Mouse (Mus musculus): Measurements from ENCODE around the gene Gatd1. TPM values are rescaled to one million over a fixed set of nuclear protein-coding genes. Genes with fewer than 3 reads are reported as not detected.
"Not testable (repeated sequence)": the region's sequence is repeated elsewhere in the genome, so short reads cannot be mapped to it uniquely, and the experiment has no call there.

Gene Gatd1
- polyA plus RNA-seq, 1 experiment from 2014 or later, result 41.7 TPM

- Histone ChIP-seq H3K9ac (ENCODE audit: low read length) (no peak overlapping the region), H3K36me3 (ENCODE audit: control insufficient read depth, insufficient read depth, low read length) (peaks cover 19% of the 10 kb centered on the region), H3K4me3 (ENCODE audit: low read depth, low read length) (no peak overlapping the region), H3K9me3 (replicated peaks; ENCODE audit: control insufficient read depth, low read length) (no peaks in the 10 kb centered on the region), H3K4me2 (ENCODE audit: low read length) (no peak overlapping the region), H3K4me1 (ENCODE audit: control insufficient read depth, insufficient read depth, low read length) (peaks cover 7% of the 10 kb centered on the region; the same call in 1 of the 2 replicates), H3K27ac (ENCODE audit: low read depth, low read length) (no peak overlapping the region), H3K27me3 (replicated peaks; ENCODE audit: control insufficient read depth, insufficient read depth, low read length) (no peaks in the 10 kb centered on the region)
- DNase-seq (ENCODE audit: low spot score) (no peak), ATAC-seq (no peak)
- WGBS, result 92% methylated on average over 8 of the region's 8 CpGs
Measured at GRCm38 (mm10) chr7:141410631-141411030, 3.3 kb downstream of the Gatd1 start.

- peak overlapping the region; percentile 25; the same call in 1 of the 2 replicates for H3K9ac ChIP-seq (ENCODE audit: low read length)
- H3K27ac ChIP-seq (ENCODE audit: low read depth, low read length), result no peak overlapping the region
- no peak overlapping the region for H3K4me3 ChIP-seq (ENCODE audit: low read depth, low read length)
- ATAC-seq (peak; percentile 75), DNase-seq (ENCODE audit: low spot score) (peak; percentile 90)
- no peaks in the 10 kb centered on the region for H3K27me3 ChIP-seq (replicated peaks; ENCODE audit: control insufficient read depth, insufficient read depth, low read length)
- no peak overlapping the region for H3K4me2 ChIP-seq (ENCODE audit: low read length)
- no peaks in the 10 kb centered on the region for H3K9me3 ChIP-seq (replicated peaks; ENCODE audit: control insufficient read depth, low read length)
- H3K36me3 ChIP-seq (ENCODE audit: control insufficient read depth, insufficient read depth, low read length), result peaks cover 19% of the 10 kb centered on the region
- 6% methylated on average over 11 of the region's 11 CpGs for WGBS
- peaks cover 4% of the 10 kb centered on the region; the same call in 1 of the 2 replicates for H3K4me1 ChIP-seq (ENCODE audit: control insufficient read depth, insufficient read depth, low read length)
Measured at GRCm38 (mm10) chr7:141408833-141409232, 5.1 kb downstream of the Gatd1 start.

- WGBS, result 98% methylated on average over 7 of the region's 7 CpGs
Measured at GRCm38 (mm10) chr7:141407670-141408069, 6.3 kb downstream of the Gatd1 start.

GRCm38 (mm10) chr7:141405466-141405865, 8.5 kb downstream of the Gatd1 start:
- Histone ChIP-seq H3K4me3 (ENCODE audit: low read depth, low read length) (no peak overlapping the region), H3K4me2 (ENCODE audit: low read length) (no peak overlapping the region), H3K27ac (ENCODE audit: low read depth, low read length) (no peak overlapping the region), H3K36me3 (ENCODE audit: control insufficient read depth, insufficient read depth, low read length) (peaks cover 48% of the 10 kb centered on the region), H3K27me3 (replicated peaks; ENCODE audit: control insufficient read depth, insufficient read depth, low read length) (no peaks in the 10 kb centered on the region), H3K4me1 (ENCODE audit: control insufficient read depth, insufficient read depth, low read length) (no peaks in the 10 kb centered on the region), H3K9ac (ENCODE audit: low read length) (no peak overlapping the region), H3K9me3 (replicated peaks; ENCODE audit: control insufficient read depth, low read length) (no peaks in the 10 kb centered on the region)
- no peak for ATAC-seq
- WGBS, result 83% methylated on average over 4 of the region's 4 CpGs
- DNase-seq (ENCODE audit: low spot score), result no peak

More at GRCm38 (mm10) chr7:141407670-141408069, 6.3 kb downstream of the Gatd1 start:
- H3K27ac ChIP-seq (ENCODE audit: low read depth, low read length); H3K9ac ChIP-seq (ENCODE audit: low read length); H3K4me3 ChIP-seq (ENCODE audit: low read depth, low read length); H3K27me3 ChIP-seq (replicated peaks; ENCODE audit: control insufficient read depth, insufficient read depth, low read length); H3K4me2 ChIP-seq (ENCODE audit: low read length); DNase-seq (ENCODE audit: low spot score); H3K4me1 ChIP-seq (ENCODE audit: control insufficient read depth, insufficient read depth, low read length); H3K9me3 ChIP-seq (replicated peaks; ENCODE audit: control insufficient read depth, low read length); ATAC-seq: not testable (repeated sequence)
- H3K36me3 ChIP-seq (ENCODE audit: control insufficient read depth, insufficient read depth, low read length), result peaks cover 26% of the 10 kb centered on the region

- Histone ChIP-seq H3K27ac (ENCODE audit: low read depth, low read length) (no peak overlapping the region), H3K9me3 (replicated peaks; ENCODE audit: control insufficient read depth, low read length) (no peaks in the 10 kb centered on the region), H3K9ac (ENCODE audit: low read length) (no peak overlapping the region), H3K36me3 (ENCODE audit: control insufficient read depth, insufficient read depth, low read length) (peaks cover 53% of the 10 kb centered on the region), H3K27me3 (replicated peaks; ENCODE audit: control insufficient read depth, insufficient read depth, low read length) (no peaks in the 10 kb centered on the region), H3K4me2 (ENCODE audit: low read length) (no peak overlapping the region), H3K4me3 (ENCODE audit: low read depth, low read length) (no peak overlapping the region), H3K4me1 (ENCODE audit: control insufficient read depth, insufficient read depth, low read length) (no peaks in the 10 kb centered on the region)
- ATAC-seq (no peak), DNase-seq (ENCODE audit: low spot score) (peak; percentile 48)
- WGBS, result 44% methylated on average over 5 of the region's 5 CpGs
Measured at GRCm38 (mm10) chr7:141403305-141403704, 10.6 kb downstream of the Gatd1 start.

- no peak for ATAC-seq
- H3K27ac ChIP-seq (ENCODE audit: low read depth, low read length), result no peak overlapping the region
Measured at GRCm38 (mm10) chr7:141395348-141395747, 18.6 kb downstream of the Gatd1 start.

GRCm38 (mm10) chr7:141394771-141395170, 19.2 kb downstream of the Gatd1 start:
- ATAC-seq (no peak), DNase-seq (ENCODE audit: low spot score) (peak; percentile 66)
- Histone ChIP-seq H3K9ac (ENCODE audit: low read length) (no peak overlapping the region), H3K27ac (ENCODE audit: low read depth, low read length) (no peak overlapping the region), H3K4me1 (ENCODE audit: control insufficient read depth, insufficient read depth, low read length) (peaks cover 9% of the 10 kb centered on the region), H3K4me3 (ENCODE audit: low read depth, low read length) (no peak overlapping the region), H3K27me3 (replicated peaks; ENCODE audit: control insufficient read depth, insufficient read depth, low read length) (no peaks in the 10 kb centered on the region), H3K4me2 (ENCODE audit: low read length) (no peak overlapping the region), H3K9me3 (replicated peaks; ENCODE audit: control insufficient read depth, low read length) (no peaks in the 10 kb centered on the region), H3K36me3 (ENCODE audit: control insufficient read depth, insufficient read depth, low read length) (peaks cover 37% of the 10 kb centered on the region)
- 16% methylated on average over 6 of the region's 6 CpGs for WGBS

More at GRCm38 (mm10) chr7:141395348-141395747, 18.6 kb downstream of the Gatd1 start:
- Histone ChIP-seq H3K27me3 (replicated peaks; ENCODE audit: control insufficient read depth, insufficient read depth, low read length) (no peaks in the 10 kb centered on the region), H3K9ac (ENCODE audit: low read length) (no peak overlapping the region), H3K9me3 (replicated peaks; ENCODE audit: control insufficient read depth, low read length) (no peaks in the 10 kb centered on the region), H3K4me1 (ENCODE audit: control insufficient read depth, insufficient read depth, low read length) (peaks cover 9% of the 10 kb centered on the region), H3K4me3 (ENCODE audit: low read depth, low read length) (no peak overlapping the region), H3K4me2 (ENCODE audit: low read length) (no peak overlapping the region), H3K36me3 (ENCODE audit: control insufficient read depth, insufficient read depth, low read length) (peaks cover 42% of the 10 kb centered on the region)
- no peak for DNase-seq (ENCODE audit: low spot score)
- 88% methylated on average over 1 of the region's 1 CpGs for WGBS

GRCm38 (mm10) chr7:141394158-141394557, 19.8 kb downstream of the Gatd1 start:
- Histone ChIP-seq H3K9ac (ENCODE audit: low read length) (no peak overlapping the region), H3K27me3 (replicated peaks; ENCODE audit: control insufficient read depth, insufficient read depth, low read length) (no peaks in the 10 kb centered on the region), H3K27ac (ENCODE audit: low read depth, low read length) (no peak overlapping the region), H3K9me3 (replicated peaks; ENCODE audit: control insufficient read depth, low read length) (no peaks in the 10 kb centered on the region), H3K36me3 (ENCODE audit: control insufficient read depth, insufficient read depth, low read length) (peaks cover 30% of the 10 kb centered on the region), H3K4me1 (ENCODE audit: control insufficient read depth, insufficient read depth, low read length) (peaks cover 9% of the 10 kb centered on the region), H3K4me3 (ENCODE audit: low read depth, low read length) (no peak overlapping the region), H3K4me2 (ENCODE audit: low read length) (no peak overlapping the region)
- DNase-seq (ENCODE audit: low spot score) (no peak), ATAC-seq (no peak)
- 89% methylated on average over 7 of the region's 7 CpGs for WGBS

GRCm38 (mm10) chr7:141392552-141393222, 21.2 kb downstream of the Gatd1 start:
- peaks cover 9% of the 10 kb centered on the region for H3K4me1 ChIP-seq (ENCODE audit: control insufficient read depth, insufficient read depth, low read length)
- H3K9me3 ChIP-seq (replicated peaks; ENCODE audit: control insufficient read depth, low read length), result no peaks in the 10 kb centered on the region
- peak overlapping the region; percentile 74 for H3K9ac ChIP-seq (ENCODE audit: low read length)
- WGBS, result 8% methylated on average over 9 of the region's 9 CpGs
- ATAC-seq (no peak), DNase-seq (ENCODE audit: low spot score) (no peak)
- H3K27me3 ChIP-seq (replicated peaks; ENCODE audit: control insufficient read depth, insufficient read depth, low read length), result no peaks in the 10 kb centered on the region
- peak overlapping the region; percentile 62 for H3K4me3 ChIP-seq (ENCODE audit: low read depth, low read length)
- peak overlapping the region; percentile 95 for H3K4me2 ChIP-seq (ENCODE audit: low read length)
- H3K36me3 ChIP-seq (ENCODE audit: control insufficient read depth, insufficient read depth, low read length), result peaks cover 17% of the 10 kb centered on the region
- H3K27ac ChIP-seq (ENCODE audit: low read depth, low read length), result no peak overlapping the region; the same call in 1 of the 2 replicates

All from forebrain, embryonic 14.5 days (tissue).